Mouse (Mus musculus): Measurements from ENCODE around the gene Ccdc171.
"Not testable (repeated sequence)": the region's sequence is repeated elsewhere in the genome, so short reads cannot be mapped to it uniquely, and the experiment has no call there.

Gene Ccdc171

GRCm38 (mm10) chr4:83656571-83656970 is 131.2 kb downstream of the Ccdc171 start:
- no peak for DNase-seq (ENCODE audit: low read depth, low spot score)

- no peak for DNase-seq (ENCODE audit: low read depth, low spot score)
These were observed 131.7 kb downstream of the Ccdc171 start for GRCm38 (mm10) chr4:83657021-83657420.

- DNase-seq (ENCODE audit: low read depth, low spot score) = no peak
These were observed 133.1 kb downstream of the Ccdc171 start for GRCm38 (mm10) chr4:83658415-83658814.

- no peak for DNase-seq (ENCODE audit: low read depth, low spot score)
These were observed 134.1 kb downstream of the Ccdc171 start for GRCm38 (mm10) chr4:83659411-83659810.

- DNase-seq (ENCODE audit: low read depth, low spot score) = no peak
These were observed 136.3 kb downstream of the Ccdc171 start for GRCm38 (mm10) chr4:83661519-83662271.

- no peak for DNase-seq (ENCODE audit: low read depth, low spot score)
These were observed 137.0 kb downstream of the Ccdc171 start for GRCm38 (mm10) chr4:83662301-83662700.

- DNase-seq (ENCODE audit: low read depth, low spot score) = no peak
These were observed 144.2 kb downstream of the Ccdc171 start for GRCm38 (mm10) chr4:83669552-83669951.

GRCm38 (mm10) chr4:83675308-83675707 is 150.0 kb downstream of the Ccdc171 start:
- DNase-seq (ENCODE audit: low read depth, low spot score) = not testable (repeated sequence)

- DNase-seq (ENCODE audit: low read depth, low spot score) = no peak
These were observed 151.1 kb downstream of the Ccdc171 start for GRCm38 (mm10) chr4:83676444-83676843.

- no peak for DNase-seq (ENCODE audit: low read depth, low spot score)
These were observed 155.7 kb downstream of the Ccdc171 start for GRCm38 (mm10) chr4:83681081-83681480.

- DNase-seq (ENCODE audit: low read depth, low spot score) = no peak
These were observed 157.5 kb downstream of the Ccdc171 start for GRCm38 (mm10) chr4:83682866-83683265.

GRCm38 (mm10) chr4:83700190-83700589 is 174.8 kb downstream of the Ccdc171 start:
- DNase-seq (ENCODE audit: low read depth, low spot score) = no peak

GRCm38 (mm10) chr4:83716996-83717395 is 191.7 kb downstream of the Ccdc171 start:
- no peak for DNase-seq (ENCODE audit: low read depth, low spot score)

- no peak for DNase-seq (ENCODE audit: low read depth, low spot score)
These were observed 194.5 kb downstream of the Ccdc171 start for GRCm38 (mm10) chr4:83719816-83720215.

- DNase-seq (ENCODE audit: low read depth, low spot score) = no peak
These were observed 199.8 kb downstream of the Ccdc171 start for GRCm38 (mm10) chr4:83725136-83725535.

GRCm38 (mm10) chr4:83739137-83739890 is 214.0 kb downstream of the Ccdc171 start:
- DNase-seq (ENCODE audit: low read depth, low spot score) = no peak

GRCm38 (mm10) chr4:83739891-83740277 is 214.5 kb downstream of the Ccdc171 start:
- no peak for DNase-seq (ENCODE audit: low read depth, low spot score)

- no peak for DNase-seq (ENCODE audit: low read depth, low spot score)
These were observed 217.6 kb downstream of the Ccdc171 start for GRCm38 (mm10) chr4:83742806-83743460.

- no peak for DNase-seq (ENCODE audit: low read depth, low spot score)
These were observed 249.8 kb downstream of the Ccdc171 start for GRCm38 (mm10) chr4:83775136-83775535.

GRCm38 (mm10) chr4:83780044-83780443 is 254.7 kb downstream of the Ccdc171 start:
- DNase-seq (ENCODE audit: low read depth, low spot score) = no peak

- DNase-seq (ENCODE audit: low read depth, low spot score) = no peak
These were observed 259.8 kb downstream of the Ccdc171 start for GRCm38 (mm10) chr4:83785115-83785514.

- no peak for DNase-seq (ENCODE audit: low read depth, low spot score)
These were observed 266.5 kb downstream of the Ccdc171 start for GRCm38 (mm10) chr4:83791811-83792210.
